Mouse (Mus musculus) kidney, adult 8-10 months (tissue): ENCODE data around the gene Plekho1.
"Not testable (repeated sequence)": the region's sequence is repeated elsewhere in the genome, so short reads cannot be mapped to it uniquely, and the experiment has no call there.

Experiments
- DNase-seq, 2 experiments: peaks; one replicate each; pipeline ENCODE4 v3.0.0; 2022

The Plekho1 gene

DNA sequence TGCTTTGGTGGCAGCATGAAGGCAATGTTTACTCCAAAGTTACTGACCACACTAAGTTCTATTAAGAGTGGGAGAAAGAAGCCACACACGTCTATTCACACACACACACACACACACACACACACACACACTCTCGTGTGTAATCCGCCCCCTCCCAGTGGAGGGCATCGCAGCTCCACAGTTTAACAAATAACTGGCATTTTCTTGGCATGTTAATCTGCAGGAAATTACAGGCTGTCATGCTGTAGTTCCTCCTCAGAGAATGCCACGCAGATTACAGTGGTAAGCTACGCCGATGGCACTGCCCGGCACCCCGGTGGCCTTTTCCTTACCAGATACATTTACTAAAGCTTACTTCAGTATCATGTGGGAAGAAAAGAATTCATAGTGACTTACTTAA lies 17.5 kb downstream of the Plekho1 start:
- DNase-seq = no peak

DNA sequence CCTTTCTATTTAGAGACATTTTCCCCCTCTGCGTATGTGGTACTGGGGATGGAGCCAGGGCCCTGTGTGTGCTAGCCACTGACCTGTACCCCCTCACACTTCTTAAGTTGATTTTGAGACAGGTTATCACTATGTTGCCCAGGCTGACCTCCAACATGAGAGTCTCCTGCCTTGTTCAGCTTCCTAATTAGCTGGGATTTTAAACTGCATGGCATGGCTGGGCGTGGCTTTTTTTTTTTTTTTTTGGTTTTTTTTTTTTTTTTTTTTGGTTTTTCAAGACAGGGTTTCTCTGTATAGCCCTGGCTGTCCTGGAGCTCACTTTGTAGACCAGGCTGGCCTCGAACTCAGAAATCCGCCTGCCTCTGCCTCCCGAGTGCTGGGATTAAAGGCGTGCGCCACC lies 18.2 kb downstream of the Plekho1 start:
- DNase-seq = not testable (repeated sequence)

DNA sequence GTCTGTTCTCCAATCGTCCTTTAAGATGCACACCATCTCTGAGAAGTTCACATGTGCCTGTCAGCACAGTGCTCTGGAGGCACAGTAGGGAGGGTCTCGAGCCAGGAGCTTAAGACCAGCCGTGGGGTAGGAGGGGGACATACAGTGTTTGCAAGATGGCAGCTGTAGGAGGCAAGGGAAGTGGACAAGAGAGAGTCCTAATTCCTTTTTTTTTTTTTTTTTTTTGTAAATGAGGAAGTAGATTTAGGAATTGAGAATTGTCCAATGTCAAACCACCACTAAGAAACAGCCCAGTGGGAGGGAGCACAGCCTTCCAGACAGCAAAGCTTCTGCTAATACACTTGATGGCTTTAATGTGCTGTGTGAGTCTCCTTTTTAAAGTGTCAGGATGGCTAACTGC lies 18.7 kb downstream of the Plekho1 start:
- no peak for DNase-seq

DNA sequence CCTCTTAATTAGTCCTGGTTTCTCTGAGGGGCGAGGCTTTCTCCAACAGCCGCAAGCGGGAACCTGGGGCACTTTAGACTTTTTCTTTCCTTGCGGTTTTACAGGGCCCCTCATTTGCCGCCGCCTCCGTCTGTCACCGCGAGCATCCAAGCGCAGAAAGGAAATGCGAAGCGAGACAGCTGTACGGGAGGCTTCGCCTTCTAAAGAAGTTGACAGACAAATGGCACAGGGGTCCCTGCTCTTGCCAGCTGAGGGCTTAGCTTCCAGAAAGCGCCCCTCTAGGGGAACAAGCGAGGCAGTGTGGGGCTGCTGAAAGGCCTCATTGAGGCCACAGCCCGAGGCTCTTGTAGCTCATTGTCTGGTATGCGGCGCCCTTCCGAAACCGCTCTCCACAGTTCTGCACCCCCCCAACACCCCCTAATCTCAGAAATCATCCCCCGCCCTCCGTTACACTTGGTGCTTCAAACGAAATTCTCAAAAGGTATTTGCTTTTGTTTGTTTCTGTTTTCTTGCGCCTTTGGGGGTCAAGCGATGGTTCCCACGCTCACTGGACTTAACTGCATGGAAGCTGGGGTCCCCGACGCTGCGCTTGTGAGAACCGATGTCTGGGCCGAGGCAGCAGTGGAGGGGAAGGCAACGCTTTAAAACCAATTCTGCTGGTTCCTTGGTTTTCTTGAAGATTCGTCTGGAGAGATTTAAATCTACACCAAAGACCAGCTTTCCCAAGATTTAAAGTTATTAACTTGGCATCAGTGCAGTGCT lies 22.7 kb downstream of the Plekho1 start:
- no peak for DNase-seq

DNA sequence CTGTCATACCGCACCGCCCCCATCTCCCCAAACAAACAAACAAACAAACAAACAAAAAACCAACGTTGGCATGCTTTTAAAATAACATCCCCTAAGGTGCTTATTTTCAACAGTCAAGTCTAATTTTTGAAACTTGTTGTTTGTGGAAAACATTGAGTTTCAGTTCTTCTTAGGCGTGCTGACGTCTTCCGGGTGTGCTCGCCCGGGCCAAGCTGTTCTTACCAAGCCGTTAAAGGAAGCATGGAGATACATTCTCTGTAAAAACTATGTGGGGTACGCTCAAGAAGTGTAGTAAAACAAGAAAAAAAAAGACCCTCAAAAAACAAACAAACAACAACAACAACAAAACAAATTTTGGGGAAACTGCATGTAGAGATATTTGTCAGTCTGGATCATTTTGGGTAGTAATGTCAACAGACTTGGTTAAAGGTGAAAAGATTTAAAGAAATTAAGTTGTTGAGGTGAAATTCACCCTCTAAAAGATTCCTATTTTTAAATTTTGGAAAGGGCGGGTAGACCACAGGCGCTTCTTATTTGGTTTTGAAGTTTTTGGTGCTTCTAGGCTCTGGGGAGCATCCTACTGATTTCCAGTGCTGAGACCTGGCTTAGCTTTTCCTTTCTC lies 23.4 kb downstream of the Plekho1 start:
- DNase-seq = no peak

DNA sequence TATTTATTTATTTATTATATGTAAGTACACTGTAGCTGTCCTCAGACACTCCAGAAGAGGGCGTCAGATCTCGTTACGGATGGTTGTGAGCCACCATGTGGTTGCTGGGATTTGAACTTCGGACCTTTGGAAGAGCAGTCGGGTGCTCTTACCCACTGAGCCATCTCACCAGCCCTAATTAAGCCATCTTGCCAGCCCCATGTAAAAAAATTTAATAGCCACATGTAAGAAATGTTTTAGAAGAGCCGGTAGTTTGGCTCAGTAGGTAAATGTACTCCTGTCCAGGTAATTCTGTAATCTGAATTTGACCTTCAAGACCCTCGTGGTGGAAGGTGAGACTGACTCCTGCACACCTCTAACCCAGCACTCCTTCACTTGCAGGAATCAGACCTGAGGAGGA lies 25.1 kb downstream of the Plekho1 start:
- not testable (repeated sequence) for DNase-seq

DNA sequence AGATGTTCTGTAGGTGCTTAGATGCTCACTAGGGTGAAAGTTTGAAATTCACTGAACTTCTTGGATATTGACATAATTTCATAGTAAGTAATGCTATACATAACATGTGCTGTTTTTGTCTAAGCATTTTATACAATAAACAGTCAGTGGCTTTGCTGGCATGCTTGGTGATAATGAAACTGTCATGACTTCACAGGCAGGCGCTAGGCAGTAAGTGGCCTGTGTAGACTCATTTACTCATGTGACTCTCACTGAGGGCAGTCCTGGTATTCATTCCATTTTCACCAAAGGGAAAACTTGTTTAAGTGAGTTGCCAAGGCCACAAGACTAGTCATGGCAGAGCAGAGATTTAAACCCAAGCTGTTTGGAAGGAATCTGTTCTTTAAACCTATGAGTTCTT lies 26.5 kb downstream of the Plekho1 start:
- no peak for DNase-seq

DNA sequence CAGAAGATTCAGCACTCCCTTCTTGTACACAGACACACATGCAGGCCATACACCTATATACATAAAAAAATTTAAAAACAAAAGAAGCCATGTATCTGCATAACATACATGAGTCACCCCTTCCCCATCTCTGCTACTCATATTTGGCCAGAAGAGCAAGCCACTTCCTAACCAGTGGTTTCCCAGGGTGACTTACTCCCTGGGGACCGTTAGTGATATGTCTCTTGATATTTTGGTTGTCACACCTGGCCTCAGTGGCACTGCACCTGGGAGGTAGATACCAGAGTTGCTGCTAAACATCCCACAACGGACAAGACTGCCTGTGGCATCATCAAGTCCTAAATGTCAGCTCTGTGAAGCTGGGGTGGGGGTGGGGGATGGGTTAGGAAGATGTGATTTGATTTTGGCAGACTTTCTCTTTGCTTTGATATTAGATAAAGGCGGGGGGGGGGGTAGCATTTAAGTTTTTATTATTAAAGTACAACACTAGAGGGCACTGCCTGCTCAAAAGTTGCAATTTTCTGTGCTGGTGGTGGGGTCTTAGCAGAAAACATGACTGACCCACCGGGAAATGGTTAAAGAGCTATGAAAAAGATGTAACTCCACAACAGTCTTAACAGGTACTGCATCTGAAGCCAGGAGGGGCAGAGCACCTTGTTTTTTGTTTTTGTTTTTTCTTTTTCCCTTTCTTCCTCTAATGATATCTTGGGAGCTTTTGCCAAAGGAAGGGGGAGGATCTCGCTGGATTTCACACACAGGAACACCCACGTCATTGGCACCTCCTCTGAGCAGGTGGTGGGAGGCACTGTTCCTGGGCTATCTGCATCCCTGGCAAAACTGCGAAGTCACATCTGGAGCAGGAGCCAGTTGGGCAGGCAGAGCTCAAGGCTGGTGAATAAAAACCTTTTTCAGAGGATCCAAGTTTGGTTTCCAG lies 30.0 kb downstream of the Plekho1 start:
- no peak for DNase-seq

DNA sequence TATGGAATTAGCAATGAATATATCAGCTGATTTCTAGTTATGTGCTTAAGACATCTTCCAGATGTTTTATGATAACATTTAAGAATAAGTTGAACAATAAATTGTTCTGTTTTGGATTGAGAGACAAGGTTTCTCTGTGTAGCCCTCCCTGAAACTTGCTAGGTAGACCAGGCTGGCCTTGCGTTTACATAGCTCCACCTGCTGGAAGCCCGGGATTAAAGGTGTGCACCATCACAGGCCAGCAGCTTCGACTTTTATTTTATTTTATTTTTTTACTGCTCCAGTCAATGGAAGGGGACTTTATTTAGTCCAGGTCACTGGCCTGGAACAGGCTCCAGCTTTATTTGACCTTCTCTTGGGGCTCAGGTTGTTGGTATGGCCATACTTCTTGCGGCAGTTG lies 32.1 kb downstream of the Plekho1 start:
- DNase-seq = no peak

DNA sequence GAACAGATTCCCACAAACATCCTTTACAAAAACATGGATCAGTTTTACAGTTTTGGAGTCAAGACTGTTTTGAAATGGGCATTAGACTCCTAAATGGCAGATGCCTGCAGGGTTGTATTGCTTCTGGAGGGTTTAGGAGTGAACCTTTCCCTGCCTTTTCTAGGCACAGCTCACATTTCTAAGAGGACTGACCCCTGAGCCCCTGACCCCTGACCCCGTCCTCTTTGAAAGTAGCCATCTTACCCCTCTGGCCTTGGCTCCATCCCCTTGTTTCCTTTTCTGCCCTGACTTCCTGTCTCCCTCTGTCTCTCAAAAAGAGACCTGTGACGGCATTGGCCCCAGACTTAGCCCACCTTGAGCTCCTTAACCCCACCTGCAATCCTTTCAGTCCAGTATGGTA lies 32.6 kb downstream of the Plekho1 start:
- no peak for DNase-seq

DNA sequence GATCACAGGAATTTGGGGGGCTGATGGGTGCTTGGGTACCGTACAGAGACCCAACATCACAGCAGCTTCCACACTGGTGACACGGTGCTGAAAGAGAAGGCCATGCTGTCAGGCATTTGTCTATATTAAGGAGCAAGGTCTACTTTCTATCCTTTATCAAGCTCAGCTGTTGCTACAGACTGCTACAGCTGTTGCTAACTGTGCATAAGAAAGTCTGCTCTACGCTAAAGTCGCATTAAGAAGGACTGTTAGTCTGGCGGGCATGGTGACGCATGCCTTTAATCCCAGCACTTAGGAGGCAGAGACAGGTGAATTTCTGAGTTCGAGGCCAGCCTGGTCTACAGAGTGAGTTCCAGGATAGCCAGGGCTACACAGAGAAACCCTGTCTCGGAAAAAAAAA lies 33.6 kb downstream of the Plekho1 start:
- DNase-seq = not testable (repeated sequence)

DNA sequence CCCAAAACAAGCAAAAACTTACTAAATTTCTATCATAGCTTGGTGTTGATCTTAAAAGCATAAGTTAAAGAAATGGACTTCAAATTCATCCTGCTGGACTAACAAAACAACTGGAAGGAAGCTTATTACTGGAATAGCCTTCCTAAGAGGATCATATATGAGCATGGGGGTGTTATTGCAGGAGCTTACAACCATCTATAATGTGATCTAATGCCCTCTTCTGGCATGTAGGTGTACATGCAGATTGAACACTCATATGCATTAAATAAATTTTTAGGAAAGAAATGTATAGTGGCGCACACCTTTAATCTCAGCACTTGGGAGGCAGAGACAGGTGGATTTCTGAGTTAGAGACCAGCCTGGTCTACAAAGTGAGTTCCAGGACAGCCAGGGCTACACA lies 36.0 kb downstream of the Plekho1 start:
- DNase-seq = no peak

DNA sequence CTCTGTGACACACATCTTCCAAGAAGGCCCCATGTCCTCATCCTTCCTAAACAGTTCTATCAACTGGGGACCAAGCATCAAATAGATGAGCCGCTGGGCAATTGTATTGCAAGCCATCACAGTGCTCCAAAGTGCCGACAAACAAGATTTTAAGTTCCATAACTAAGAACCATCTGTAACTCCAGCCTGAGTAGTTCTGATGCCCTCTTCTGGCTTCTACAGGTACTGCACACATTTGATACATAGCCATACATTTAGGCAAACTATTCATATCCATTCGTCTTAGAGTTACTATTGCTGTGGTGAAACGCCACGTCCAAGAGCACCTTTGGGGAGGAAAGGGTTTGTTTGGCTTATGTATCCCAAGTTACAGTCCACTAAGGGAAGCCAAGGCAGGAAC lies 36.7 kb downstream of the Plekho1 start:
- DNase-seq = peak in 1 of 2 experiments; percentile 28

DNA sequence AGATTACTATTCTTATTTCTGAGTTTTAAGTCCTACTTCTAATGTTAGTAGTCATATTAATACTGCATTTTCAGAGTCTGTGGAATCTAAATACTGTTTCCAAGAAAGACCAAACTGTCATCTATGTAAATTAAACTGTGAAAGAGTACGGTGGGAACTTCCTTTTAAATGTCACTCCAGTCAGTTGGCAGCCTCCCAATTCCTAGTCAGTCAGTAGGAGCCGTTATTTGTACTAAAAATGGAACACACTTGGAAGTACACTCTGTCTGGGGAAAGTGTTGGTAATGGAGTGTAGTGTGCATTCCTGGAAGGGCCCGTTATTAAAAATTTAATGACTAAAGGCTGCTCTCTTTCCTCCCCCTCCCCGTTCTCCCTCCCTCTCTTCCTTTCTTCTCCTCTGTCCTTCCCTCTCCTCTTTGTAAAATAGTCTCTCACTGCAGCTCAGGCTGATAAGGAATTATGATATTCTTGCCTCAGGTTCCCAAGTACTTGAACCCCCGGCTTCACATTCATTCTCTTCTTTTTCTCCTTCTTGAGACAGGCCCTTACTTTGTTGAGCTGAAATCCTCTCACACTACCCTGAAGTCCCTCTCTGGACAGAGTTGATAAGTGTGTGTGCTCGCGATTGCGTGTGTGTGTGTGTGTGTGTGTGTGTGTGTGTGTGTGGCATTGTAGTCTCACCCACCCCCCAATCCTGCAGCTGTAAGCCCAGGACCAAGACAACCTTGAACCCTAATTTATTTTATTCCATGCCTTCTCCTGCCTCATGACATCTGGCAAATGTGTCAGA lies 38.2 kb downstream of the Plekho1 start:
- DNase-seq = no peak

DNA sequence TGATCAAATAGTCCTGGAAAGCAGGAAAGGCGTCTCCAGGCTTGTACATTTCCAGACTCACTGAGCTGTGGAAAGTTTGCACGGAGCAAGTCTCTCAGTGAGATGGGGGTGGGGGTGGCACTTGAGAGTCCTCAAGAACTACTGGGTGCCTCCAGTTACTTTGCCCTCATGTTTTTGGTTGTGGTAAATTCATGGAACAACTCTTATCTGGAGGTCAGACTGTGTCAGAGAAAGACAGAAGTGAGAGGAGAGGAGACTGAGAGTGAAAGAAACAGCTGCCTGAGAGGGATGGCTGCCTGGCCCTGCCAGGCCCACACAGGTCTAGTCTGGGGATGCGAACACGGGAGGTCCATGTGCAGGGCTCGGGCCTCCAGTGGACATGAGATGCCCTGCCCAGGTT lies 40.5 kb downstream of the Plekho1 start:
- no peak for DNase-seq

DNA sequence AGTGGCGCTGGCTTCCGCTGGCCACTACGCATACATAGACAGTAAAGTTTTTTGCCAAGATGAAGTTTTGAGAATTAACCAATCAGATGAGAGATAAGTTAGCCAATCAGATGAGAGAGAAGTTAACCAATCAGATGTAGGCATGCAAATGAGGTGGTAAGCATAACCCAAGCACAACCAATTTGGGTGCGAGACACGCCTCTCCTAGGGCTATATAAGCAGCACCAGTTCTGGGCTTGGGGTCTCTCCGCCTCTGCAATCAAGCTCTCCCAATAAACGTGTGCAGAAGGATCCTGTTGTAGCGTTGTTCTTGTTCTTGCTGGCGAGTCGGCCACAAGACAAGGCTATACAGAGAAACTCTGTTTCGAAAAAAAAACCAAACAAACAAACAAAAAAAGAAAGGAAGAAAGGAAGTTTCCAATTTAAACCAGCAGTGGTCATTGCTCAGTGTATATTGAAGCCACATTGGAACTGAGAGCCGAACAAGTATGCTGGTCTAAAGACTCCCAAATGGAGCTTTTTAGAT lies 41.1 kb downstream of the Plekho1 start:
- not testable (repeated sequence) for DNase-seq

DNA sequence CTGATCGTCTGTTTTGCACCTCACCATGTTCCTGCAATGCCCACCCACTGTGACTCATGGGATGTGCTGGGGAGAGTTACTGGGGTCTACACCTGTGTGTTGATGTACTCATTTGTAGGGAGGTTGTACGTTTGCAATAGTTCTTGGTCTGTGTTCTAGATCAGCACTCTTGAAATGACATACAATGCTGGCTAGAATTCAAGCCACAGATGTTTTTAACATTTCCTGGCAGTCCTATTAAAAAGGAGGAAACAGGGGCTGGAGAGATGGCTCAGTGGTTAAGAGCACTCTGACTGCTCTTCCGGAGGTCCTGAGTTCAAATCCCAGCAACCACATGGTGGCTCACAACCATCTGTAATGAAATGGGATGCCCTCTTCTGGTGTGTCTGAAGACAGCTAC lies 42.3 kb downstream of the Plekho1 start:
- DNase-seq = no peak

DNA sequence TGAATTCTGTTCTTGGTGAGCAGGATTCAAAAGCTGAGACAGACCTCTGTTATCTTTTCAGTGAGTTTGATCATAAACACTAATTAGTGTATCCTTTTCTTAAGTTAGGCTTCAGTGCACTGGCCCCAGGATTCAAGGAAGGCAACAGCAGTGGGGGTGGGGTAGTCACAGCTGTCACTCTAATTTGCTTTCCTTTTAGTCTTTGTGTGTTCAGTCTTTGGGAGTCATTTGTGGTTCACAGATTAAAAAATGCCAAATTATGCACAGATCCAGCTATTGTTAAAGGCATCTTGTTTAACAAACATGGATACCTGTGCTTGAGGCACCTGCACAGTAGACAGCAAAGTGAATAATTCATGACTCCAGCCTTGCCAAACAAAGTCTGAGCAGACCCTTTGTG lies 42.8 kb downstream of the Plekho1 start:
- DNase-seq = no peak

DNA sequence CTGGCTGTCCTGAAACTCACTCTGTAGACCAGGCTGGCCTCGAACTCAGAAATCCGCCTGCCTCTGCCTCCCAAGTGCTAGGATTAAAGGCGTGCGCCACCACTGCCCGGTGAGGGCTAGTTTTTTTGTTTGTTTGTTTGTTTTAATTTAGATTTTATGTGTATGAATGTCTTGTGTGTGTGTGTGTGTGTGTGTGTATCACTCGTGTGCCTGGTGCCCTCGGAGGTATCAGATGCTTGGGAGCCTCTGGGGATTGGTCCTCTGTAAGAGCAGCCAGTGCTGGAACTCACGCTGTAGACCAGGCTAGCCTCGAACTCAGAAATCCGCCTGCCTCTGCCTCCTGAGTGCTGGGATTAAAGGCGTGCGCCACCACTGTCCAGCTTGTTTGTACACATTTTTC lies 44.2 kb downstream of the Plekho1 start:
- DNase-seq = not testable (repeated sequence)

DNA sequence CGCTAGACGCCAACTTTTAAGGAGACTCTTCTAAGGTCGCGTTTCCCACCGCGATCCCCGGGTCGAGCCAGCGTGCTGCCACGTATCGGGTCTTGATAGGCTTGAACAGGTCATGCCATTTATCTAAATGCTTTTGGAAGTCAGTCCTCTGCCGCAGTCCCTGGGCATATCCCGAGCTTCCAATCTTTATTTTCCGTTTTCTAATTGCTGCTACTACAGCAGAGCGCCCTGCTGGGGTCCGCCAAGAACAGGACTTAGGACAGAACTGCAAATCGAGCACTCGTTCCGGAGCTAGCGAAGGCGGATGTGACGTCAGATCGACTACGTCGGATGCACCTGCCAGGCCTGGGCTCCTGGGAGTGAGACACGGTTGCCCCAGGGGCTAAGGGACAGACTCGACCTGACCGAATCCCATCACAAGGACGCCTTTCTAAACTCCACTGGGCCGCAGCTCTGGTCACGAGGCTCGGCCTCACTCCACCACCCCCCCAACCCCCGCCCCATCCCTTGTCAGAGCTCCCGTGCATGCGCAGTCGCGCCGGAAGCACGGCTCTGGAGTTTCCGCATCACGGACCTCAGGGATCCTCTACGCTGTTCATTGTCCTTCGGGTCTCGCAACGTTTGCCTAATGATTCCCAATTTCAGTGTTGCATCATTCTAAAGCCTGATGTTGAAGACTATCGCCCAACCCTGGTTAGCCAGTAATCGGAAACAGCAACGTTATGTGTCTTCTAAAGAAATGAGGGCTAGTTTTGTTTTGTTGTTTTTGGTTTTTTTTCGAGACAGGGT lies 44.8 kb downstream of the Plekho1 start:
- peak; percentile 91 to 92 for DNase-seq

DNA sequence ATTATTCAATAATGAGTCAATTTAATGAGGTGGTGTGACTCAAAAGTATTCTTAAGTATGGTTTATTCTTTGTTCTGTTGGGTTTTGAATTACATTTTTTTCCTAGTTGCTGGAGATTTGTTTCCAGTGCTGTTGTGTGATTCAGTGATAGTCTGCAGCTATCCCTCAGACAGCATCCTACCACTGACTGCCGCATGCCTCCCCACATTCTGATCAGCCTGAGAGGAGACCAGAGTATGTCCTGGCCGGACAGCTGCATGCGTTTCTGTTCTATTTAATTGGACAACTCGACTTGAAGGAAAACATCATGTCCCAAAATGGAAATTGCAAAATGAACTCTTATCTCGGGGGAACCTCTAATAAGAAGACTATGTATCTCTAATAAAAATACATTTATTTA lies 47.5 kb downstream of the Plekho1 start:
- DNase-seq = no peak
